Mouse (Mus musculus) kidney, postnatal 4 days (tissue): ENCODE results near the gene Olfr1115.
"Not testable (repeated sequence)": the region's sequence is repeated elsewhere in the genome, so short reads cannot be mapped to it uniquely, and the experiment has no call there.

Experiments
- DNase-seq, 2 experiments: peaks; one replicate each; pipeline ENCODE4 v3.0.0; 2021; ENCODE audit warnings: mixed read lengths in 2 of 2

Gene Olfr1115

DNA sequence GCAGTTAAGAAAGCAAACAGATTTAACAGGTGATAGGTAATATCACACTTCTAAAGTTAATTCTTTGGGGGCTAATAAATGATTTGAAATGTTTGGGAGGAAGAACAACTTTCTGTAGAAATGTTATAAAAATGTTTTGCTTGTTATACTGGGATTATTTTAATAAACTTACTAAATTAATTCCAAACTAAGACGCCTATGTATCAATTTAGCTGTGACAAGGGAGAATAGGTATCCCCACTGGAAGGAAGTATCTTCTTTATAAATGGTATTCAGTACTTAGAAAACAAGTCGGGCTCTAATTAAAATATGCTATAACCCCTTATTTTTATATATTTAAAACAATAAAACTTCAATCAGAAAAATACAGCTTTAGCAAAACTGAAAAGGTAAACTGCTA is at the start of gene Olfr1115:
Gene Olfr1115, plus strand, starts transcription at position 301 of the 400 bp plus-strand sequence.
- DNase-seq: no peak

DNA sequence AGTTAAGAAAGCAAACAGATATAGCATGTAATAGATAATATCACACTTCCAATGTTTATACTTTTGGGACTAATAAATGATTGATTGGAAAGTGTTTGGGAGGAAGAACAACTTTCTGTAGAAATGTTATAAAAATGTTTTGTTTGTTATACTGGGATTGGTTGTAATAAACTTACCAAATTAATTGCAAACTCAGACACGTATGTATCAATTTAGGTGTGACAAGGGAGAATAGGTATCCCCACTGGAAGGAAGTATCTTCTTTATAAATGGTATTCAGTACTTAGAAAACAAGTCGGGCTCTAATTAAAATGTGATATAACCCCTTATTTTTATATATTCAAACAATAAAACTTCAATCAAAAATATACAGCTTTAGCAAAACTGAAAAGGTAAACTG is 39.1 kb upstream of the Olfr1115 start, which contains the start of gene Olfr1113:
Gene Olfr1113, plus strand, starts transcription at position 301 of the 400 bp plus-strand sequence.
- DNase-seq: no peak

DNA sequence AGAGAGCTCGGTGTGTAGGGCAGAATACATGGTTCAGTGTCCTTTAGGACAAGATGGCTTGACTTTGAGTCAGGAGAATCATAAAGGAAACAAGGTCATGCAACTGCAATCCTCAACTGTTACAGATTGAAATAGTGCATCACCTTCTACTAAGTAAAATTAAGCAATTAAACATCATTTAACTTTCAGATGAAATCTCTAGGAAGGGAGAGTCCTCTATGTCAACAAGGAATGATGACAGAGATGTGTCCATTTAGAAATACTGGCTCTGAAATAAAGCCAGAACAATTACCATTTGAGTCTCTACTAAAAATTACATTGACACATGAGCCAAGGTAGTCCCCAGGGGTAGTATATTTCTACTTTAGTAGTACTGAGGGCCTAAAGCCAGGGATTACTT is 19.4 kb downstream of the Olfr1115 start, which contains the start of gene Olfr1116:
Gene Olfr1116, plus strand, starts transcription at position 301 of the 400 bp plus-strand sequence.
- no peak for DNase-seq

DNA sequence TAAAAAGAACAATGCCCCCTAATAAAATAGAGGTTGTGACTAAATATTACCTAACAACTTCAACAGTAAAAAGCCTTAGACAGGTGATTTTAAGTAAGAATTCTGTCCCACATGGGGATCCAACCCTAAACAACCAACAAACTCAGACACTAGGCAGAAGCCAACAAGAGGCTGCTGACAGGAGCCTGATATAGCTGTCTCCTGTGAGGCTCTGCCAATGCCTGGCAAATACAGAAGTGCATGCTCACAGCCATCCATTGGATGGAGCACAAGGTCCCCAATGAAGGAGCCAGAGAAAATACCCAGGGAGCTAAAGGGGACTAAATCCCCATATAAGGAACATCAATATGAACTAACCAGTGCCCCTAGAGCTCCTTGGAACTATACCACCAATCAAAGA is 46.2 kb downstream of the Olfr1115 start:
- DNase-seq: not testable (repeated sequence)
